Comparison of ENCODE assay signal across 7 mouse cellular contexts in genomic region chr4:138456536-138456935, GRCm38 (mm10). TPM values are rescaled to one million over a fixed set of nuclear protein-coding genes. Genes with fewer than 3 reads are reported as not detected.
DNase-seq lines count a peak whose midpoint lies in the region; ATAC-seq and TF ChIP-seq lines count a peak whose summit lies in the region.

No protein-coding gene starts in this region.

- peaks cover 9% of the 10 kb centered on the region for H3K4me1 ChIP-seq in lung, postnatal 0 days (ENCODE audit: insufficient read depth, low read depth, low read length)
- H3K4me1 ChIP-seq in forebrain, embryonic 11.5 days (replicated peaks; ENCODE audit: control insufficient read depth, insufficient read depth, low read length), result peaks cover 20% of the 10 kb centered on the region
- H3K4me1 ChIP-seq in limb, embryonic 13.5 days, result peaks cover 30% of the 10 kb centered on the region
- peaks cover 20% of the 10 kb centered on the region; the same call in 1 of the 2 replicates for H3K4me1 ChIP-seq in stomach, embryonic 14.5 days (ENCODE audit: control insufficient read depth, insufficient read depth, low read length)

- peak; percentile 13 for DNase-seq in lung, postnatal 0 days (ENCODE audit: low spot score)
- DNase-seq in lung, postnatal 36 days, result no peak
- no peak for DNase-seq in forebrain, embryonic 11.5 days (ENCODE audit: low spot score)
- no peak for DNase-seq in right cerebral cortex, postnatal 10 days (ENCODE audit: low spot score in 2 of 2)
- DNase-seq in left cerebral cortex, adult 8-10 months (ENCODE audit: low spot score in 2 of 2), result no peak

- peak overlapping the region; percentile 87 for H3K4me2 ChIP-seq in lung, postnatal 0 days (replicated peaks; ENCODE audit: low read depth, low read length)
- peak overlapping the region; percentile 78 for H3K4me2 ChIP-seq in forebrain, embryonic 11.5 days (ENCODE audit: low read depth, low read length, severe bottlenecking)
- peak overlapping the region; percentile 97 for H3K4me2 ChIP-seq in limb, embryonic 13.5 days (replicated peaks)
- peak overlapping the region; percentile 91 for H3K4me2 ChIP-seq in stomach, embryonic 14.5 days (replicated peaks; ENCODE audit: low read depth, low read length)

- ATAC-seq in lung, postnatal 0 days, result no peak
- ATAC-seq in forebrain, embryonic 11.5 days (replicated peaks; ENCODE audit: low FRiP score), result no peak
- ATAC-seq in limb, embryonic 13.5 days (ENCODE audit: low FRiP score, low read depth), result no peak
- no peak for ATAC-seq in stomach, embryonic 14.5 days (ENCODE audit: insufficient number of reproducible peaks, insufficient read depth, low FRiP score, low read depth)

- H3K36me3 ChIP-seq in lung, postnatal 0 days (ENCODE audit: insufficient read depth, low read length), result no peaks in the 10 kb centered on the region
- no peaks in the 10 kb centered on the region for H3K36me3 ChIP-seq in forebrain, embryonic 11.5 days (ENCODE audit: control insufficient read depth, insufficient read depth, low read length)
- no peaks in the 10 kb centered on the region for H3K36me3 ChIP-seq in limb, embryonic 13.5 days
- H3K36me3 ChIP-seq in stomach, embryonic 14.5 days (ENCODE audit: control insufficient read depth, insufficient read depth, low read length), result no peaks in the 10 kb centered on the region

- peak; percentile 34; the same call in 1 of the 2 replicates for TF ChIP-seq CTCF in lung, postnatal 0 days (IDR thresholded peaks at IDR 0.05)

- peak overlapping the region; percentile 91; the same call in 1 of the 2 replicates for H3K27ac ChIP-seq in lung, postnatal 0 days (ENCODE audit: low read length)
- H3K27ac ChIP-seq in forebrain, embryonic 11.5 days (ENCODE audit: low read depth, low read length), result no peak overlapping the region
- no peak overlapping the region for H3K27ac ChIP-seq in limb, embryonic 13.5 days
- H3K27ac ChIP-seq in stomach, embryonic 14.5 days (ENCODE audit: low read length), result no peak overlapping the region

- no peak for TF ChIP-seq EP300 in lung, postnatal 0 days (IDR thresholded peaks at IDR 0.05)

- 20% methylated on average over 8 of the region's 8 CpGs for WGBS in lung, postnatal 0 days
- WGBS in forebrain, embryonic 11.5 days, result 6% methylated on average over 8 of the region's 8 CpGs
- WGBS in limb, embryonic 13.5 days, result 13% methylated on average over 6 of the region's 8 CpGs
- WGBS in stomach, embryonic 14.5 days, result 21% methylated on average over 8 of the region's 8 CpGs

- peak overlapping the region; percentile 84 for H3K4me3 ChIP-seq in lung, postnatal 0 days (ENCODE audit: low read depth, low read length)
- H3K4me3 ChIP-seq in forebrain, embryonic 11.5 days (ENCODE audit: low read depth, low read length), result peak overlapping the region; percentile 79
- peak overlapping the region; percentile 77 for H3K4me3 ChIP-seq in limb, embryonic 13.5 days
- H3K4me3 ChIP-seq in stomach, embryonic 14.5 days (ENCODE audit: low read depth, low read length), result peak overlapping the region; percentile 92

- peak overlapping the region; percentile 76 for H3K9ac ChIP-seq in lung, postnatal 0 days (replicated peaks; ENCODE audit: low read depth)
- peak overlapping the region; percentile 77 for H3K9ac ChIP-seq in forebrain, embryonic 11.5 days (ENCODE audit: low read length)
- H3K9ac ChIP-seq in limb, embryonic 13.5 days, result peak overlapping the region; percentile 83
- H3K9ac ChIP-seq in stomach, embryonic 14.5 days (replicated peaks; ENCODE audit: low read depth, low read length), result peak overlapping the region; percentile 85; the same call in 1 of the 2 replicates

- no peaks in the 10 kb centered on the region; the same call in 1 of the 2 replicates for H3K27me3 ChIP-seq in lung, postnatal 0 days (replicated peaks; ENCODE audit: insufficient read depth, low read length)
- peaks cover 31% of the 10 kb centered on the region for H3K27me3 ChIP-seq in forebrain, embryonic 11.5 days (ENCODE audit: control insufficient read depth, insufficient read depth, low read length)
- peaks cover 74% of the 10 kb centered on the region for H3K27me3 ChIP-seq in limb, embryonic 13.5 days
- no peaks in the 10 kb centered on the region for H3K27me3 ChIP-seq in stomach, embryonic 14.5 days (ENCODE audit: control insufficient read depth, insufficient read depth, low read length)

- no peaks in the 10 kb centered on the region for H3K9me3 ChIP-seq in lung, postnatal 0 days (ENCODE audit: low read length)
- no peaks in the 10 kb centered on the region for H3K9me3 ChIP-seq in forebrain, embryonic 11.5 days (ENCODE audit: control insufficient read depth, low read length)
- H3K9me3 ChIP-seq in limb, embryonic 13.5 days, result no peaks in the 10 kb centered on the region
- no peaks in the 10 kb centered on the region for H3K9me3 ChIP-seq in stomach, embryonic 14.5 days (ENCODE audit: control insufficient read depth, low read depth, low read length)

RNA-seq across cellular contexts. Expression of gene Camk2n1, which starts 2.4 kb away (rescaled TPM):
- 10.9 and 12.7 TPM in 2 replicates for polyA plus RNA-seq in lung, postnatal 0 days (2015; fragmentation: Nextera tagmentation; extraction: Ambion mirVana)
- 2.2 and 2.5 TPM in 2 replicates for polyA plus RNA-seq in forebrain, embryonic 11.5 days (2014; fragmentation: Nextera tagmentation; extraction: Ambion mirVana)
- polyA plus RNA-seq in limb, embryonic 13.5 days (2015; fragmentation: Nextera tagmentation; extraction: Ambion mirVana), result 1.6 and 1.9 TPM in 2 replicates
- 4.0 and 5.1 TPM in 2 replicates for polyA plus RNA-seq in stomach, embryonic 14.5 days (2014; fragmentation: Nextera tagmentation; extraction: Ambion mirVana)
- 1,000 to 10,000 TPM in 2 of 4 experiments, 100 to 1,000 TPM in 2; 966 to 1,102 (median 1,006) TPM for total RNA-seq in left cerebral cortex, adult 8-10 months (2022)

RNA-seq across cellular contexts. Expression of gene Mul1, which starts 22.1 kb away (rescaled TPM):
- polyA plus RNA-seq in lung, postnatal 0 days (2015; fragmentation: Nextera tagmentation; extraction: Ambion mirVana), result 12.3 and 13.1 TPM in 2 replicates
- 18.6 and 21.1 TPM in 2 replicates for polyA plus RNA-seq in forebrain, embryonic 11.5 days (2014; fragmentation: Nextera tagmentation; extraction: Ambion mirVana)
- polyA plus RNA-seq in limb, embryonic 13.5 days (2015; fragmentation: Nextera tagmentation; extraction: Ambion mirVana), result 18.4 and 18.9 TPM in 2 replicates
- 17.6 and 19.4 TPM in 2 replicates for polyA plus RNA-seq in stomach, embryonic 14.5 days (2014; fragmentation: Nextera tagmentation; extraction: Ambion mirVana)
- 10 to 100 TPM; 51.6 to 54.5 (median 52.7) TPM for total RNA-seq in left cerebral cortex, adult 8-10 months (2022)
